Mouse (Mus musculus): Measurements from ENCODE around the gene Gm11634.

DNA sequence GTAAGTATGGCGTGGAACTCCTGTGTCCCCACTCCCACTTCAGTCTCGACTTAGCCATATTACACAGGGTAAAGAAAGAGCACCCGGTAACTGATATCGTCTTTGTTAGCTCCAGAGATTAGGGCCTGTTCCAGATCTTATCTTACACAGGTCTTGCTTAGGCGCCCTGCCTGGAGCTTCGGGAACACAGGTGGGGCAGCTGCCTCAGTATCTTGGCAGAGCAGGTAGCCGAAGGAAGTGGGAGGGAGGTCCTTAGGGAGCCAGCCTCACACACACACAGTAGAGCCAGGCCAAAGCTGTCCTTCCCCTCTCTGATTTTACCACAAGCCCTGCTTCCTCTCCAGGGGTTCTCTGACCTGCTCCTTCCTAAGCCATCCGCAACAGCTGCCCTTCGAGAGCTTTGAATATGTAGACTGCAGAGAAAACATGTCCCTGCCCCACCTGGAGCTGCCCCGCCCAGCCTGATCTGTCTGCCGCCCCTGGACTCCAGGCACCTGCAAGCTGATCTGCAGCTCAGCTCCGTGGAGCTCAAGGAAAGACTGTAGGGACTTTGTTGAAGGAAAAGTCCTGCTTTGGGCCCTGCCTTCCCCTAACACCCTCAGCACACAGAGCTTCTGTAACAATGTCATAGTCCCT lies 8.9 kb downstream of the Gm11634 start:
- no peak for TF ChIP-seq POLR2A (IDR thresholded peaks at IDR 0.05; ENCODE audit: insufficient read depth, low read depth, low read length)
- TF ChIP-seq CTCF (IDR thresholded peaks at IDR 0.05) = no peak
- TF ChIP-seq EP300 (IDR thresholded peaks at IDR 0.05; ENCODE audit: insufficient read depth, low read depth, low read length) = no peak
